Mouse (Mus musculus): Measurements from ENCODE around the gene Lrrfip1. TPM values are rescaled to one million over a fixed set of nuclear protein-coding genes. Genes with fewer than 3 reads are reported as not detected.

Gene Lrrfip1
- polyA plus RNA-seq, 1 experiment from 2014 or later: 54.3 TPM

DNA sequence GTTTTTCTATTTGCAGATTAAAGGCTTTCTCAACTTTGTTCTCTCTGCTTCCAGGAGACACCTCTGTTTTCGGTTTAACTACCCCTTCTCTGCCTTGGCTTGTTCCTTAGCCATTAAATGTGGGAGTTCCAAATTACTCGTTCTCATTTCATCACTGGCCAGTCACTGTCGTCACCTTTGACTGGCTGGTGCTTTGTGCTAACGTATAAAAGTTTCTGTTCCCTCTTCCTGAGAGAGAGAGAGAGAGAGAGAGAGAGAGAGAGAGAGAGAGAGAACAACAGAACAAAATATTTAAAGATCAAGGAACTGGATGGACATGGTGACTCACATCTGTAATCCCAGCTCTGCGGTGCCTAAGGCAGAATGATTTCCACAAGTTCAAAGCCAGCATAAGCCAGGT lies 47.7 kb downstream of the Lrrfip1 start:
- no peak for ATAC-seq (ENCODE audit: insufficient number of reproducible peaks, insufficient read depth, low FRiP score, low read depth)
- H3K9ac ChIP-seq (replicated peaks; ENCODE audit: low read depth, low read length): no peak overlapping the region
- 59% methylated on average over 5 of the region's 5 CpGs for WGBS

DNA sequence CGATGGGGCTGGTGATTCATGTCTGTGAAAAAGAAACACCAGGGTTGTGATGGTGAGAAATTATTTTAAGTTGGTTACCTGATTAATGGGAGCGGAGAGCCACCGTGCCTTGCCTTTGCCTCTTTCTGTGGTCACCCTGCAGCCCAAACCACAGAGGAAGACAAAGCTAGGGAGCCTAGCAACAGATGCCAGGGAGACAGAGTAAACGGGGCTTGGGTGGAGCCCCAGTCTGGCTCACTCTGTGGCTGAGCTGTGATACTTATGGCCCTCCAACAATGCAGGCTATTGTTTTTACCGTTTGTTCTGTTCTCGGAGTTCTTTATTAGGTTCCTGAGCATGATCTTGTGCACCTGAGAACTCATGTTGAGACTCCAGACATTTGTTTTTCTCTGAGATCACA lies 50.8 kb downstream of the Lrrfip1 start:
- ATAC-seq (ENCODE audit: insufficient number of reproducible peaks, insufficient read depth, low FRiP score, low read depth): no peak
- no peak overlapping the region for H3K27ac ChIP-seq (ENCODE audit: low read length)
- H3K36me3 ChIP-seq (ENCODE audit: control insufficient read depth, insufficient read depth, low read length): no peaks in the 10 kb centered on the region
- no peak overlapping the region for H3K4me2 ChIP-seq (replicated peaks; ENCODE audit: low read depth, low read length)
- WGBS: 75% methylated on average over 6 of the region's 6 CpGs
- H3K27me3 ChIP-seq (ENCODE audit: control insufficient read depth, insufficient read depth, low read length): no peaks in the 10 kb centered on the region
- H3K4me1 ChIP-seq (ENCODE audit: control insufficient read depth, insufficient read depth, low read length): peaks cover 11% of the 10 kb centered on the region
- H3K9me3 ChIP-seq (ENCODE audit: control insufficient read depth, low read depth, low read length): no peaks in the 10 kb centered on the region
- no peak overlapping the region for H3K4me3 ChIP-seq (ENCODE audit: low read depth, low read length)
- H3K9ac ChIP-seq (replicated peaks; ENCODE audit: low read depth, low read length): no peak overlapping the region

More for the DNA sequence above, 47.7 kb downstream of the Lrrfip1 start:
- H3K4me3 ChIP-seq (ENCODE audit: low read depth, low read length): no peak overlapping the region
- H3K9me3 ChIP-seq (ENCODE audit: control insufficient read depth, low read depth, low read length): no peaks in the 10 kb centered on the region
- no peak overlapping the region for H3K27ac ChIP-seq (ENCODE audit: low read length)
- no peak overlapping the region for H3K4me2 ChIP-seq (replicated peaks; ENCODE audit: low read depth, low read length)
- no peaks in the 10 kb centered on the region for H3K36me3 ChIP-seq (ENCODE audit: control insufficient read depth, insufficient read depth, low read length)
- no peaks in the 10 kb centered on the region for H3K4me1 ChIP-seq (ENCODE audit: control insufficient read depth, insufficient read depth, low read length)
- no peaks in the 10 kb centered on the region for H3K27me3 ChIP-seq (ENCODE audit: control insufficient read depth, insufficient read depth, low read length)

DNA sequence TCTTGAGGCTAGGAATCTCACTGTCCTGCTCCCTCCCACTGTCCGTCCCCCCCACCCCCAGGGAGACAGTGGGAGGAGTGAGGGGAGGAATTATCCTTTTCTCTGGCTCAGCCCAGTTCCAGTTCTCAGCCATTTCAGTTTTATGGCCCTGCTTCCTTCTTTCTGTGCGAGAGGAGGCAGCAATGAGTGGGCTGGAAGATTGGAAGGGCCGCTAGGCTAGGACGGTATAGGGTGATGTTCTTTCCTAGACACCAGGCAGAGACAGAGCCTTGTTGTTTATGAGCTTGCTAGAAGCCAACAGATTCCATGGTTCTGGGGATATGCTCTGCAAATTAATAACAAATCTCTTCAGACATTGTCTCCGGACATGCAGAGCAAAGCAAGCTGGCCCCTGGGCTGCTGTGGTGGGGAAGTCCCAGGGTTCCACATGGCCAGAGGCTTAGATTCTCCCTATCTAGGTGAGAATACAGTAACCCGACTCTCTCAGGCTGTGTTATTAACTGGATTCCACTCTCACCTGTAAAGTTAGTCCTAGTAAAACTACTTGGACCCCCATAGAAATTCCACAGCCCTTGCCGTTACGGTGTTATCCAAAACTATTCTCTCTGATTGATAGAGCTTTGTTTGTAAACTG lies 53.0 kb downstream of the Lrrfip1 start:
- WGBS: 61% methylated on average over 8 of the region's 8 CpGs

DNA sequence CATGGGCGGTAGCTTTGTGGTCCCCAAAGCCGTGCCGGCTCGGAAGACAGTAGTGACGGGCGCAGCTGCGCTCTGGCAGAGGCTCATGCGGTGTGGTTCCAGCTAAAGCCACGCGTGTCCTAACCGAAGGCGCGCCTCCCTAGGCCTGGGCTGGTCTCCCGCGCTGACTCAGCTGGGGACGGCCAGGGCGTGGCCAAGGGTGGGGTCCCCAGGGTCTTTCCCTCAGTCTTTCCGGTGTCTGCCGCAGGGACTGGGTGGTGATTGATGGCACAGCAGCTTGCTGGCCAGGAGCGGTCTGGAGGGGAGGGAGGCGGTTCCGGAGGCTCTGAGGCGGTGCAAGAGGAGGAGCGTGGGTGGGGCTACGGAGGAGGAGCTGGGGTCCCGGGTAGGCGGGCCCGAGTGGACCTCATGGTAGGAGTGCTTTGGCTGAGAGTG lies 54.2 kb downstream of the Lrrfip1 start:
- no peaks in the 10 kb centered on the region for H3K27me3 ChIP-seq (ENCODE audit: control insufficient read depth, insufficient read depth, low read length)
- H3K27ac ChIP-seq (ENCODE audit: low read length): peak overlapping the region; percentile 75
- H3K9ac ChIP-seq (replicated peaks; ENCODE audit: low read depth, low read length): peak overlapping the region; percentile 40
- peak overlapping the region; percentile 96 for H3K4me2 ChIP-seq (replicated peaks; ENCODE audit: low read depth, low read length)
- H3K4me3 ChIP-seq (ENCODE audit: low read depth, low read length): peak overlapping the region; percentile 46
- WGBS: under 1% methylated on average over 28 of the region's 28 CpGs
- H3K9me3 ChIP-seq (ENCODE audit: control insufficient read depth, low read depth, low read length): no peaks in the 10 kb centered on the region
- H3K4me1 ChIP-seq (ENCODE audit: control insufficient read depth, insufficient read depth, low read length): peaks cover 38% of the 10 kb centered on the region
- peak; percentile 94 for ATAC-seq (ENCODE audit: insufficient number of reproducible peaks, insufficient read depth, low FRiP score, low read depth)
- H3K36me3 ChIP-seq (ENCODE audit: control insufficient read depth, insufficient read depth, low read length): no peaks in the 10 kb centered on the region

More for the DNA sequence above, 53.0 kb downstream of the Lrrfip1 start:
- Histone ChIP-seq H3K4me1 (ENCODE audit: control insufficient read depth, insufficient read depth, low read length) (peaks cover 29% of the 10 kb centered on the region), H3K9ac (replicated peaks; ENCODE audit: low read depth, low read length) (no peak overlapping the region), H3K4me2 (replicated peaks; ENCODE audit: low read depth, low read length) (peak overlapping the region; percentile 96; the same call in 1 of the 2 replicates), H3K4me3 (ENCODE audit: low read depth, low read length) (no peak overlapping the region), H3K27ac (ENCODE audit: low read length) (no peak overlapping the region), H3K36me3 (ENCODE audit: control insufficient read depth, insufficient read depth, low read length) (no peaks in the 10 kb centered on the region), H3K27me3 (ENCODE audit: control insufficient read depth, insufficient read depth, low read length) (no peaks in the 10 kb centered on the region), H3K9me3 (ENCODE audit: control insufficient read depth, low read depth, low read length) (no peaks in the 10 kb centered on the region)
- no peak for ATAC-seq (ENCODE audit: insufficient number of reproducible peaks, insufficient read depth, low FRiP score, low read depth)

DNA sequence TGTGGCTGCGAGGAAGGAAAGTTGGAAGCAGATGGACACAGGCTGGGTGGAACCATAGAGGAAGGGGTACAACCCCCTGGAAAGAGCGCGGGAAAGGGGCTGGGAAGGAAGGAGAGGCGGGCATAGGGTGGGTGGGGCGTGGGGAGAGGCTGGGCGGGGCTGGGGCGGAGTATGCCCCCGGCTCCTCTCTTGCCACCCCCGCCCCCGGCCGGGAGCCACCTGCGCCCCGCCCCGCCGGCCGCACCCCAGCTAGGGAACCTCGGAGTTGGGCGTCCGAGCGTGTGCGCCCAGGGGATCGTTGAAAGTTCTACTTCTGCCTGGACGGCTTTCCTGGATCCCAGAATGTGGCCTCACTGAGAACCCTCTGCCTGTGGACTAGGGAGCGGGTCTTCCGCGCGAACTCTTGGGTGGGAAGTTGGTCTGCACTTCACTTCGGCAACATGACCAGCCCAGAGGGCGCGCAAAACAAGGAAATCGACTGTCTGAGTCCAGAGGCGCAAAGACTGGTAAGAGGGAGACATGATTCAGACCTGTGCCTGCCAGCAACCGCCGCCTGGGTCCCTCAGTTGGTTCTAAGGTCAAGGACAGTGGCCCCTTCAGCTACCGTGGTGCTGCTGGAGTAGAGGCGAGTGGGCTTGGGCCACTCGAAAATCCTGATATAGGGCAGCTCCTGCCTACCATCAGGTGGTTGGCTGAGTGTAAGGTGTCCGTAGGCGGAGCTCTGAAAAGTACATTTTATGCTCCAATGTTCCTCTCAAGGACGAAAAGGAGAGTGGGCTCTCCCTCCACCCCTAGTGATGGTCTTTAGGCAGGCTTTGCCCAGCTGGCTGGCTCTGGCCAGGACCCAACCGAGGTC lies 54.9 kb downstream of the Lrrfip1 start:
- WGBS: 3% methylated on average over 33 of the region's 41 CpGs
- H3K4me1 ChIP-seq (ENCODE audit: control insufficient read depth, insufficient read depth, low read length): peaks cover 38% of the 10 kb centered on the region
- peak overlapping the region; percentile 40 for H3K9ac ChIP-seq (replicated peaks; ENCODE audit: low read depth, low read length)
- ATAC-seq (ENCODE audit: insufficient number of reproducible peaks, insufficient read depth, low FRiP score, low read depth): peak; percentile 84
- H3K4me3 ChIP-seq (ENCODE audit: low read depth, low read length): peak overlapping the region; percentile 46
- peak overlapping the region; percentile 77 for H3K27ac ChIP-seq (ENCODE audit: low read length)
- H3K36me3 ChIP-seq (ENCODE audit: control insufficient read depth, insufficient read depth, low read length): no peaks in the 10 kb centered on the region
- no peaks in the 10 kb centered on the region for H3K9me3 ChIP-seq (ENCODE audit: control insufficient read depth, low read depth, low read length)
- no peaks in the 10 kb centered on the region for H3K27me3 ChIP-seq (ENCODE audit: control insufficient read depth, insufficient read depth, low read length)
- peak overlapping the region; percentile 96 for H3K4me2 ChIP-seq (replicated peaks; ENCODE audit: low read depth, low read length)

DNA sequence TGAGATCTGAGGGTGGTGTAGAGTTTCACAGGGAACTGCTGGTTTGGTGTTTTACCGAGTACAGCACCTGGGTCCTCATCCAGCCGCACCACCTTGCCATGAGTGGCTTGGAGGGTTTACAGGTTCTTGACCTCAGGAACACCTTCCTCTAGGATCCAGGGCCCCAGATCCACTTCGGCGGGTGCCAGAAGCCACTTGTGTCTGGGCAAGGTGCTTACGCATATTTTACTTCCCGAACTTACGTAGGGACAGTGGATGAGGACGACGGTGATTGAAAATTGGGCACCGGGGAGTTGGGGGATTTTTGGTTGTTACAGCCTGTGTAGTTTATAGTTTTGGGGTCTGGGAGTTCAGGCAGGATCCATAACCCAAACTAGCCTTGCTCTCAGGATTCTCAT lies 55.5 kb downstream of the Lrrfip1 start:
- no peaks in the 10 kb centered on the region for H3K27me3 ChIP-seq (ENCODE audit: control insufficient read depth, insufficient read depth, low read length)
- peak overlapping the region; percentile 46 for H3K4me3 ChIP-seq (ENCODE audit: low read depth, low read length)
- no peak for ATAC-seq (ENCODE audit: insufficient number of reproducible peaks, insufficient read depth, low FRiP score, low read depth)
- WGBS: 34% methylated on average over 10 of the region's 10 CpGs
- H3K9me3 ChIP-seq (ENCODE audit: control insufficient read depth, low read depth, low read length): no peaks in the 10 kb centered on the region
- H3K27ac ChIP-seq (ENCODE audit: low read length): peak overlapping the region; percentile 77; the same call in 1 of the 2 replicates
- H3K9ac ChIP-seq (replicated peaks; ENCODE audit: low read depth, low read length): peak overlapping the region; percentile 40
- H3K4me1 ChIP-seq (ENCODE audit: control insufficient read depth, insufficient read depth, low read length): peaks cover 38% of the 10 kb centered on the region
- peak overlapping the region; percentile 96 for H3K4me2 ChIP-seq (replicated peaks; ENCODE audit: low read depth, low read length)
- no peaks in the 10 kb centered on the region for H3K36me3 ChIP-seq (ENCODE audit: control insufficient read depth, insufficient read depth, low read length)

DNA sequence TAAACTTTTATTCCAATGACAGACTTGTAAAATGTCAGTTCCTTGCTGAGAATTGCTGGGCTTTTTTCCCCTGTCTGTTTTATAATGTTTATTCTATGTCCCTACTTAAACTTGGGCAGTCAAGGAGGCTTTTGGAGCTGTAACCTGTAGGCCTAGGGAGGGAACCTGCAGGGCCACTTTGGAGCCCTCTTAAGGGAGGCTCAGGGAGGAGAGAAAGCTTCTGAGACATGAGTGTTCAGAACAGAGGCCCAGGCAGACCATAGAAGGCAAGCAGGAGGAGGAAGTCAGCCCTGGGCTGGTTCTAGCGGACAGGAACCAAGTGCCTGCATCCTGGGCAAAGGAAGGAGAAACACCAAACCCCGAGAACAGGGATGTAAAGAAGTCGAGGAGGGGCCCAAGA lies 56.3 kb downstream of the Lrrfip1 start:
- H3K9me3 ChIP-seq (ENCODE audit: control insufficient read depth, low read depth, low read length): no peaks in the 10 kb centered on the region
- H3K27me3 ChIP-seq (ENCODE audit: control insufficient read depth, insufficient read depth, low read length): no peaks in the 10 kb centered on the region
- no peak for ATAC-seq (ENCODE audit: insufficient number of reproducible peaks, insufficient read depth, low FRiP score, low read depth)
- H3K36me3 ChIP-seq (ENCODE audit: control insufficient read depth, insufficient read depth, low read length): no peaks in the 10 kb centered on the region
- WGBS: 67% methylated on average over 3 of the region's 3 CpGs
- peaks cover 38% of the 10 kb centered on the region for H3K4me1 ChIP-seq (ENCODE audit: control insufficient read depth, insufficient read depth, low read length)
- peak overlapping the region; percentile 46 for H3K4me3 ChIP-seq (ENCODE audit: low read depth, low read length)
- peak overlapping the region; percentile 96 for H3K4me2 ChIP-seq (replicated peaks; ENCODE audit: low read depth, low read length)
- no peak overlapping the region for H3K9ac ChIP-seq (replicated peaks; ENCODE audit: low read depth, low read length)
- peak overlapping the region; percentile 53; the same call in 1 of the 2 replicates for H3K27ac ChIP-seq (ENCODE audit: low read length)

DNA sequence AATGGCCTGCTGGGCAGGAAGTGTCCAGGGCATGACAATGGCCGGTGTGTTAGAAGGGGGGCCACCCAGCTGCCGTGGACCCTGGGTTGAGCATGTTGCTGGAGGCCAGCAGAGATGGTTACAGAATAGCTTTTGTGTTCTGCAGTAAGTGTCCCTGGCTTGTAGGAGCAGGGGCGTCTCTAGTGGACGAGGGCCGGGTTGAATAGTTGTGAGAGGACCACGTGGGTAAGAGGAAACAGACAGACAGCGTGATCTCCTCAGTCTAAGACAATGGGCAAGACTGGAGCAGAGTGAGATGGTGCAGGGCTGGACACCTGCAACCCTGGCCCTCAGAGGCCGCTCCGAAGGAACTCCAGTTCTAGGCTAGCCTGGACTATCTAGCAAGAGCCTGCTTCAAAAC lies 57.2 kb downstream of the Lrrfip1 start:
- WGBS: 78% methylated on average over 9 of the region's 9 CpGs
- no peak overlapping the region for H3K4me3 ChIP-seq (ENCODE audit: low read depth, low read length)
- H3K27ac ChIP-seq (ENCODE audit: low read length): no peak overlapping the region
- no peak for ATAC-seq (ENCODE audit: insufficient number of reproducible peaks, insufficient read depth, low FRiP score, low read depth)
- H3K27me3 ChIP-seq (ENCODE audit: control insufficient read depth, insufficient read depth, low read length): no peaks in the 10 kb centered on the region
- no peaks in the 10 kb centered on the region for H3K36me3 ChIP-seq (ENCODE audit: control insufficient read depth, insufficient read depth, low read length)
- no peak overlapping the region; the same call in 1 of the 2 replicates for H3K4me2 ChIP-seq (replicated peaks; ENCODE audit: low read depth, low read length)
- H3K9ac ChIP-seq (replicated peaks; ENCODE audit: low read depth, low read length): no peak overlapping the region
- H3K9me3 ChIP-seq (ENCODE audit: control insufficient read depth, low read depth, low read length): no peaks in the 10 kb centered on the region
- H3K4me1 ChIP-seq (ENCODE audit: control insufficient read depth, insufficient read depth, low read length): peaks cover 43% of the 10 kb centered on the region

Data from stomach, embryonic 14.5 days (tissue).